Mouse (Mus musculus): ENCODE measurements around the gene Myom3.
A peak's percentile ranks its signal among the peaks of the same experiment; 100 is the strongest.

The Myom3 gene

GRCm38 (mm10) chr4:135814896-135815295, 55.4 kb downstream of the Myom3 start:
- no peak for DNase-seq (ENCODE audit: low spot score in 2 of 2)

GRCm38 (mm10) chr4:135816905-135817622, 57.5 kb downstream of the Myom3 start:
- DNase-seq (ENCODE audit: low spot score in 2 of 2) = peak; percentile 36 to 55

- DNase-seq (ENCODE audit: low spot score in 2 of 2) = no peak
Measured at GRCm38 (mm10) chr4:135818366-135818765, 58.9 kb downstream of the Myom3 start.

- no peak for DNase-seq (ENCODE audit: low spot score in 2 of 2)
Measured at GRCm38 (mm10) chr4:135819826-135820526, 60.5 kb downstream of the Myom3 start.

- DNase-seq (ENCODE audit: low spot score in 2 of 2) = no peak
Measured at GRCm38 (mm10) chr4:135821772-135822171, 62.3 kb downstream of the Myom3 start.

GRCm38 (mm10) chr4:135823298-135823697, 63.8 kb downstream of the Myom3 start:
- DNase-seq (ENCODE audit: low spot score in 2 of 2) = peak in 1 of 2 experiments; percentile 37

GRCm38 (mm10) chr4:135824254-135824653, 64.7 kb downstream of the Myom3 start:
- no peak for DNase-seq (ENCODE audit: low spot score in 2 of 2)

GRCm38 (mm10) chr4:135828491-135828890, 69.0 kb downstream of the Myom3 start:
- no peak for DNase-seq (ENCODE audit: low spot score in 2 of 2)

GRCm38 (mm10) chr4:135832070-135832469, 72.6 kb downstream of the Myom3 start:
- no peak for DNase-seq (ENCODE audit: low spot score in 2 of 2)

GRCm38 (mm10) chr4:135833301-135834123, 74.0 kb downstream of the Myom3 start:
- DNase-seq (ENCODE audit: low spot score in 2 of 2) = no peak

- DNase-seq (ENCODE audit: low spot score in 2 of 2) = no peak
Measured at GRCm38 (mm10) chr4:135834124-135834717, 74.7 kb downstream of the Myom3 start.

GRCm38 (mm10) chr4:135838925-135839292, 79.4 kb downstream of the Myom3 start:
- no peak for DNase-seq (ENCODE audit: low spot score in 2 of 2)

GRCm38 (mm10) chr4:135839293-135840011, 79.9 kb downstream of the Myom3 start:
- no peak for DNase-seq (ENCODE audit: low spot score in 2 of 2)

- DNase-seq (ENCODE audit: low spot score in 2 of 2) = no peak
Measured at GRCm38 (mm10) chr4:135844400-135844799, 84.9 kb downstream of the Myom3 start.

GRCm38 (mm10) chr4:135847581-135847980, 88.1 kb downstream of the Myom3 start:
- no peak for DNase-seq (ENCODE audit: low spot score in 2 of 2)

GRCm38 (mm10) chr4:135850411-135851095, 91.0 kb downstream of the Myom3 start:
- DNase-seq (ENCODE audit: low spot score in 2 of 2) = no peak

GRCm38 (mm10) chr4:135851942-135852341, 92.4 kb downstream of the Myom3 start:
- DNase-seq (ENCODE audit: low spot score in 2 of 2) = no peak

- no peak for DNase-seq (ENCODE audit: low spot score in 2 of 2)
Measured at GRCm38 (mm10) chr4:135853987-135854546, 94.6 kb downstream of the Myom3 start.

GRCm38 (mm10) chr4:135854630-135855029, 95.1 kb downstream of the Myom3 start:
- DNase-seq (ENCODE audit: low spot score in 2 of 2) = no peak

- DNase-seq (ENCODE audit: low spot score in 2 of 2) = no peak
Measured at GRCm38 (mm10) chr4:135855080-135855479, 95.6 kb downstream of the Myom3 start.

Measured in spleen, postnatal 14 days (tissue).